Mouse (Mus musculus) v-Abl transformed pro-B cells (cell line): ENCODE data around the gene Lix1l.
"Not testable (repeated sequence)": the region's sequence is repeated elsewhere in the genome, so short reads cannot be mapped to it uniquely, and the experiment has no call there.

Experiments used
- in situ Hi-C, 2 experiments: fragments of 400-800 bp; cut with MboI; formaldehyde crosslinking; loops; one replicate each; pipeline ENCODE4 v1.15.1; 2025; ENCODE audit not compliant: unreplicated experiment in 2 of 2

Lix1l gene

GRCm38 (mm10) chr3:96581141-96581540, 19.8 kb upstream of the Lix1l start:
- in situ Hi-C loops = loop anchor here (5.0 kb wide), 4 partner anchors 34 to 61 kb away; no protein-coding TSS in a partner anchor

GRCm38 (mm10) chr3:96581771-96582515, 19.0 kb upstream of the Lix1l start:
- in situ Hi-C loops = loop anchor here (5.0 kb wide), 4 partner anchors 35 to 60 kb away; no protein-coding TSS in a partner anchor

- in situ Hi-C loops = loop anchor here (5.0 kb wide), 4 partner anchors 36 to 59 kb away; no protein-coding TSS in a partner anchor
These were observed 17.6 kb upstream of the Lix1l start for GRCm38 (mm10) chr3:96583386-96583785.

GRCm38 (mm10) chr3:96590657-96591056, 10.3 kb upstream of the Lix1l start:
- in situ Hi-C loops = no loop called here

GRCm38 (mm10) chr3:96593374-96593773, 7.6 kb upstream of the Lix1l start:
- in situ Hi-C loops = no loop called here

- in situ Hi-C loops = no loop called here
These were observed 7.0 kb upstream of the Lix1l start, which contains the start of gene Polr3gl for GRCm38 (mm10) chr3:96593790-96594560. Polr3gl (minus strand) TSS chr3:96594181.

- in situ Hi-C loops = no loop called here
These were observed 6.1 kb upstream of the Lix1l start for GRCm38 (mm10) chr3:96594851-96595250.

GRCm38 (mm10) chr3:96595661-96596060, 5.3 kb upstream of the Lix1l start:
- in situ Hi-C loops = no loop called here

GRCm38 (mm10) chr3:96596228-96596707, 4.7 kb upstream of the Lix1l start, which contains the start of gene Ankrd34a:
Ankrd34a (plus strand) TSS chr3:96596636.
- in situ Hi-C loops = no loop called here

GRCm38 (mm10) chr3:96596855-96597254, 4.1 kb upstream of the Lix1l start:
- in situ Hi-C loops = no loop called here

GRCm38 (mm10) chr3:96597435-96597891, 3.5 kb upstream of the Lix1l start:
- in situ Hi-C loops = no loop called here

- in situ Hi-C loops = no loop called here
These were observed 2.5 kb upstream of the Lix1l start for GRCm38 (mm10) chr3:96598156-96599068.

GRCm38 (mm10) chr3:96599069-96599393, 1.9 kb upstream of the Lix1l start:
- in situ Hi-C loops = no loop called here

GRCm38 (mm10) chr3:96599411-96599810, 1.5 kb upstream of the Lix1l start:
- in situ Hi-C loops = no loop called here

GRCm38 (mm10) chr3:96601251-96601787, 370 bp downstream of the Lix1l start:
- in situ Hi-C loops = no loop called here

GRCm38 (mm10) chr3:96601941-96602703, 1.2 kb downstream of the Lix1l start:
- in situ Hi-C loops = no loop called here

- in situ Hi-C loops = no loop called here
These were observed 1.7 kb downstream of the Lix1l start for GRCm38 (mm10) chr3:96602704-96603084.

GRCm38 (mm10) chr3:96603311-96603710, 2.4 kb downstream of the Lix1l start:
- in situ Hi-C loops = no loop called here

- in situ Hi-C loops = not testable (repeated sequence)
These were observed 5.1 kb downstream of the Lix1l start for GRCm38 (mm10) chr3:96606007-96606406.
